Mouse (Mus musculus) lung, postnatal 14 days (tissue): ENCODE data around the gene Gm42906.

Source experiments
- DNase-seq: peaks from one replicate; pipeline ENCODE4 v3.0.0; 2021

Gene Gm42906

DNA sequence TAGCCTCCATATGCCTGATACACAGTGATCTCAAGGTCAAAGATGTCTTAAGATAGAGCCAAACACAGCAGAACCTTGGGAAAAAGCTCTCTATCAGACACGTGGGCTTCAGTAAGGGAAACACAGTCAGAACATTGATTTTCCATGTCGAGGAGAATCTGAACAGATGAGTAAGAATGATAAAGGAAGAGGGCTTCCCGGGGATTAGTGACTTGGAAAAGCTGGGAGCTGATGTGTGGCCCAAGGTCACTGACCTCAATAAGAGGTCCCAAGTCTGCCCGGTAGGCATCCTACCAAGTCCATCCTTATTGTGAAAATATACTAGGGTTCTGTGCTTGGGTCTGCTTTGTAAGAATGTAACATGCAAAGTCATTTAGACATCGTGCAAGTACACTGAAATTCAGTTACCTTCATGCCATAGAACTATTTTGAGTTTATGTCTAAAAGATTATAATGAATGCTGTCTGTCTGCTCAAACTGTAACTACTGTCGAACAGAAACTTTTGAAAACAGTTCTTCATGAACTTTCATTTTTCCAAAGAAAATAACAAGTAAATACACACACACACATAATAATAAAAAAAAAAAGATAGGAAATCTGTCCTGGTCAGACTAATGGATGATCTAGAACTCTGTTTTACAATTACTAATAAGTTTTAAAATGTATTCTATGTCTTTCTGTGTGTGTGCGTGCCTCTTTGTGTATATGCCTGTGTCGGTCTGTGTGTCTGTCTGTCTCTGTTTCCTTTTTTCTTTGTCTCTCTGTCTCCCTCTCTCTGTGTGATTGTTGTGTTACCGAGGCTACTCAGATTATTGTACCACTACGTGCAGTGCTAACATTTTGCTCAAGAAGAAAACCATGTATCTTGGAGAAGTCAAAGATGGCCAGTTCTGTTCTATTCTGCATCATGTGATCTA, 322.6 kb downstream of the Gm42906 start:
- no peak for DNase-seq

DNA sequence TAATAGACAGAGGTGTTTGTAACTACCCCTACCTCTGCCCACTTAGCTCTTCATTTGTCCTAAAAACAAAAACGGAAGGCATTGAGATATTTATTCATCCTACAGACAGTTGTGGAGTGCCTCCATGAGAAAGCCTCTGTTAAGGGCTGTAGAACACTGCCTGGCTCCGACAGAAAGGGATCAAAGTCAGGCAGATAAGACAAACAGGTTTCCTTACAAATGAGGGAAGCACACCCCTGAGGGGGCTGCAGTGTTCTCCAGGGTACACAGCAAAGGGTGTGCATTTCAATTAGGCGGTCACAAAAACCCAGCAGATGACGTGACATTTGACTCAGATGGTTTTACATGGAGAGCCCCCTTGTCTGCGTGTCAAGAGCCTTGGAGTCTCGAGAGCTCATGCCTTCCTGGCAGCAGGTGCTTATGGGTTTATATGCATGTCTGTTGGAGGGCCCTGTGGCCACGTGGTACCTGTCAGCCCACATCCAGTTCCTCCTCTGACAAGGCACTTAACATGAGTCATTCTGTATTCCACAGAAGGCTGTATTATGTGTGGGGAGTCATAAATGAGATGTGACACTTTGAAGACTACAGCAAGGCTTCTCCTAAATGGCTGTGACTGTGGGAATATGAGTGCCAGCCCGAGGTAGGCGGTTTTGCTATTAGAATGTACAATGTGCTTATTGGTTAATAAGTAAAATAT, 323.5 kb downstream of the Gm42906 start:
- no peak for DNase-seq

- no peak for DNase-seq
These were observed 324.7 kb downstream of the Gm42906 start for GRCm38 (mm10) chr5:151103284-151103683.

DNA sequence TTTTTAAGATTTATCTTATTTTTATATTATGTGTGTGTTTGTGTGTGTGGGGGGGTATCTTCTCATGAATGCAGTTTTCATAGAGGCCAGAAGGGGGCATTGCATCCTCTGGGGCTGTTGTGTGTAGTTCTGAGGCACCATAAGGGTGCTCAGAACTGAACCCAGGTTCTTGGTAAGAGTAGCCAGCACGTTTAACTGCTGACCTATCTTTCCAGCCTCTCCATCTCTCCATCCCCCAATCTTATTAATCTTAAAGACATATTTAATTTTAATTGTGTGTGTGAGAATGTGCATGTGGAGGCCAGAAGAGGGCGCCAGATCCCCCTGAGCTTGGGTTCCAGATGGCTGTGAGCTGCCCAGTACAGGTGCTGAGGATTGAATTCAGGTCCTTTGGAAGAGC, 325.7 kb downstream of the Gm42906 start:
- no peak for DNase-seq

DNA sequence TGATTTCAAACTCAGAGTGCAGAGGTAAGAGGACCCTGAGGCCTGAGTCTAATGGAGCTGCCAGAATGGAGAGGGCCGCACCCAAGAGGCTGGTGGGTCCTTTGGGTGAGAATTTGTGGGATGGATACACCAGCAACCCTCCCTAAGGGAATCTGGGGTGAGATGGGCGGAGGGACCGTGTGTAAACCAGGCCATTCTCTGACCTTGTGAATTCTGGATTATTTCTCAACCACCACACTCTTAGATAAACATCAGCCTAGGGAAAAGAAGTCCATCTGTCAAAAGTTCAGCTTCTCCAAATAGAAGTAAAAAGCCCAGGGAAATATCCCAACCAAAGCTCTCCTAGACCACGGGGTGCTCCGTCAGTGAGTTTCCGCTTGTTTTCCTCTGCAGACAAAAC, 332.0 kb downstream of the Gm42906 start:
- DNase-seq, result no peak

DNA sequence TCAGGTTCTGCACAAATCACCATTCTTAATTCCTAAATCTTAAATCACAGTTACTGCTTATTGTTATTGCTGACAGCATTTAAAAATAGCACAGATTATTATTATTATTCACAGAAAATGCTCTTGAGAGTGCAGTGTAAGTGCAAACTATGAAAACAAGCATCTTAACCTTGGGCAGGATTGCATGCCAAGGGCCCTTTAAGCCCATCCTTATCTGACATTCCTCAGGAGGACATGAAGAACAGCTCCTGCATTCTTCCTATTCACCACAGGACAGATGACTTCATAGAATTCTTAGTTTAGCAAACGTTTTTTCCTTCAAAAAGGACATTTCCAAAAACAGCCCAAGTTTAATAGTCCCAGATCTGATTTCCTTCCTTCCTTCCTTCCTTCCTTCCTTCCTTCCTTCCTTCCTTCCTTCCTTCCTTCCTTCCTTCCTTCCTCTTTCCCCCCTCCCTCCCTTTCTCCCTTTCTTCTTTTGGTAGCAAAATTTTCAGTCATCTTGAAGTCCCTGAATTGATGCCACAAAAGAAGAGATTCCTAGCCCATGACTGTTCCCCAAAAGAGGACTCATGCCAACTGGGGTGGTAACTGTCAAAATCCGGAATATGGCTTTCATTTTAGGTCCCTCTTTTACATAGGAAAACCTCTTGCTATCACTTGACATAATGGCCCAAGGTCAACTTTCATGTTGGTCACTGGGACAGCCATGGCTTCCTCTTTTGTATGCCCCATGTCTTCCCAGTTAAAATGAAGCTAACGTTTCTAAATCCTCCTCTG, 334.9 kb downstream of the Gm42906 start:
- no peak for DNase-seq

GRCm38 (mm10) chr5:151090996-151091395, 337.0 kb downstream of the Gm42906 start:
- no peak for DNase-seq

- DNase-seq, result no peak
These were observed 338.8 kb downstream of the Gm42906 start for GRCm38 (mm10) chr5:151089201-151089600.

DNA sequence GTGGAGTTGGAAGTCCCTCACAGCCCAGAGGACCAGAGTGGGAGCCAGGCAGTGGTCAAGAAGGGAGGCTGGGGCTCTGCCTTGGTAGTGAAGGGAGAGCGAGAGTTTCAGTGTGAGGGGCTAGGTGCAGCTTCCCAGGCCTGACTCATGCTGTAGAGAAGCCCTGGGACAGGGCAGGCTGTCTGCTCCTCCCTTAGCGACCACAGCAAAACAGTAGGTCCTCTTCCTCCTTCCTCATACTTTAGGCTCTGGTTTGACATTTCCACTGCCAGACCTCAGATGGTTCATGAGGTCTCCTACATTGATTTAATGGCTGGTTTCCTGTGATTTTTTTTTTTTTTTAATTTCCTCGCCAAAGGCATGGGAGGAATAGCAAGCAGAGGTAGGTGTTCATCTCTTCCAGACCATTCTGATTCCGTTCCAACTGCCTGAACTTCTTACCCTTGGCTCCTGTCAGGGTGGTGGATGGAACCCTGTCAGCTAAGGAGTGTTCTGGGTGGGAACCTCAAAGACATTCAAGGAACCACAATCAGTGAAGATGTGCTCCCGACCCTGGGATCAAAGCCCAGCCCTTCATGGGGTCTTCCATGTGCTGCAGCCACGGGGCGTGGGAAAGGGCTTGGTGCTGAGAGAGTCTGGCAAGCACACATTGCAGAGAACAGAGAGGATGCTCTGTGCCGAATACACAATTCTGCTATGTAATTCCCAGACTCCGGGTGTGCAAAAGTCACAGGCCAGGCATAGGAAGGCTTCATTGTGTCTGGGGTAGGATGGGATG, 341.3 kb downstream of the Gm42906 start:
- no peak for DNase-seq

DNA sequence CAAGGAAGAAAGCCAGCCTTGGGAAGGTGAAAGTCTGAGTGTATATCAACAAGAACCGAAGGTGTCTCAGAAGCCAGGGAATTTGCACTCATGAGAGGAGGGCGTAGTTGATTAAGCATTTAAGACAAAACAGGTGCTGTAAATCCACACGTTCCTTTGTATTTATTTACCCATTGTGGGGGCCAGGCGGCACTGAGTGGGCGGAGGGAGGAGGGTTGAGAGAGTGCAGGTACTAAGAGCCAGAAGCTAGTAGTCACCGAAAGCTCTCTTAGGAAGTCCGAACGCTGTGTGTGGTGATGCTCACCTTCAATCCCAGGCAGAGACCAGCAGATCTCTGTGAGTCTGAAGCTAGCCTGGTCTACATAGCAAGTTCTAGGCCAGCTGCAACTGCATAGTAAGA, 342.2 kb downstream of the Gm42906 start:
- no peak for DNase-seq

GRCm38 (mm10) chr5:151080276-151080675, 347.7 kb downstream of the Gm42906 start:
- DNase-seq, result no peak

GRCm38 (mm10) chr5:151077953-151078352, 350.0 kb downstream of the Gm42906 start:
- DNase-seq, result no peak

GRCm38 (mm10) chr5:151076917-151077316, 351.0 kb downstream of the Gm42906 start:
- no peak for DNase-seq

DNA sequence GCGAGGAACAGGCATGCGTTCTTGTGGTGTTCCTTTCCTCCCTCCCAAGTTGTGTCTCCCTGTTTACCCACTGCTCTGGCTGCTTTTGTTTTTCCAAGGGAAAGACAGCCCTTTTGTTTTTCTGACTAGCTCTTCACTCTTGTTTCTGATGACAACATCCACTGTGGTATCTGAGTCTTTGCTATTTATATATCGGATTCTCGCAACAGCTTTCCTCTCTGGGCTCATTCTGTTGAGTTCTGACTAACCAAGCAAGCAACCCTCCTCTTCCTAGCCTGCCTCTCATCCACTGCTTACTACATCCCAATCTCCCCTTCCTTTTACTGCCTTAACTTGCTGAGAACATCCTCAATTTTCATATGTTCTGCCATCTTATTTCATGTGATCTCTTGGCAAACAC, 353.7 kb downstream of the Gm42906 start:
- no peak for DNase-seq

- DNase-seq, result no peak
These were observed 356.5 kb downstream of the Gm42906 start for GRCm38 (mm10) chr5:151071430-151071829.

GRCm38 (mm10) chr5:151070896-151071295, 357.1 kb downstream of the Gm42906 start:
- no peak for DNase-seq

DNA sequence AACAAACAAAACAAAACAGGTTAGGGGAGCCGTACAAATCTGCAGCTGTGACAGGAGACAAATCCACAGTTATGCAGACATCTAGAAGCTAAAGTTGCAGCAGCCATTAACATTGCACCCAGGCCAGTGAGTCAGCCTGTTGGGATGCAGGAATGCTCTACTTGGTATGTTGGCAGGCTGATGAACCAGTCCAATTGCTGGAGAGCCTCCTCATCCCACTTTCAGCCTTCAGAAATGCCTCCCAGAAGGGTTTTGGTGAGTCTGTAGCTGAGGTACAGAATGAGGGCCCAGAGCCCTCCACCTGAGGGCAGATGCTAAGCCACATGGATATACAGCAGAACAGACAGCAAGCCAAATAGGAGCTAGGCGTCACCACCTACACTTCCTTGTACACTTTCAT, 358.4 kb downstream of the Gm42906 start:
- DNase-seq, result no peak

DNA sequence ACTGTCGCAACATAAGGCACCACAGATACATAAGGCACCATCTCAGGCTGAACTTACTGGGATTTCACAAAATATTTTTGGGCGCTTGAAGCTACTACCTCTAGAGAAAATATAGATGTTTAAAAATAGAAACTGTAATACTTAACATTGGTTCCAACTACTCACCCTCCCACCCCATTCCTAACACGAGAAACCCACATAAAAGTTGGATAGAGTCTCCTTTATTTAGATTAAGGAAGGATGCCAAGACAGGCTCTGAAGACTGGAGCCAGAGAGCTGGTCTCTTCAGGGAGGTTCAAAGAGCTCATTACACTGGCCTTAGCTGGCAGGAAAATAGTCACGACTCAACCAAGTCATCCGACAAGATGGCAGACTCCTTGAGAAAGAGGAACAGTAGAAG, 361.9 kb downstream of the Gm42906 start:
- DNase-seq, result no peak

DNA sequence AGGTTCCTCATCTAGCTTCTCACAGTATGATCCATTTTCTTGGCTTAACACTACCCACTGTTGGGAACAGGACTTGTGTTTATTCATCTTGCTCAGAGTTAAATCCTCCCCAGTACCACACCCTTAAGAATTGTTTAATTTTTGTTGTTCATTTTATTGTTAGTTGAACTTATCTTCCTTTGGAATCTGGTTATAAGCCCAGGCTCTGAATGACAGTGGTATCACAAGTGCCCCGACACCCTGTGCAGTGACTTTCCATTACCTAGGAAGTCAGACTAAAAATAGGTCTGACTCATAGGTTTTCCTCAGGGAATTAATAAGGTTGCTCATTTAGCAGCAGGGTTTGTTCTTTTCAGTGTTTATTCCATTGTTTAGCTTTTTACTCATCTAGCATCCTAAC, 362.7 kb downstream of the Gm42906 start:
- no peak for DNase-seq

- no peak for DNase-seq
These were observed 366.0 kb downstream of the Gm42906 start for GRCm38 (mm10) chr5:151061942-151062341.

DNA sequence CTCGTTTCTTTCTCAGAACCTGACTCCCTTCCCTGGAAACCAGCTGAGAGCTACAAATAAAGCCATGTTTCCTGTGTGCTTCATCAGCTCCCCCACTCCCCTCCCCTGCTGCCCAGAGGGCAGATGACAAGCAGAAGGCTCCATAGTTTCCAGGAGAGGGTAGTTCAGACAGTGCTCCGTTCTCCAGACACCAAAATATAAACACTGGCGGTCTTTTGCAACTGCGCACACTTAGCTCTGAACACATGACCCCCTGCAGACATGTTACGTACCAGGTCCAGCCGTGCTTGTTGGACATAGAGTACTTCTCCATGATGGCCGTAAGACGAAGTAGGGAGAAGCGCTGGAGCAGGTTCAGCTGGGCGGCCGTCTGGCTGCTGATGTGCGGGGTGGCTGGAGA, 367.5 kb downstream of the Gm42906 start:
- no peak for DNase-seq

DNA sequence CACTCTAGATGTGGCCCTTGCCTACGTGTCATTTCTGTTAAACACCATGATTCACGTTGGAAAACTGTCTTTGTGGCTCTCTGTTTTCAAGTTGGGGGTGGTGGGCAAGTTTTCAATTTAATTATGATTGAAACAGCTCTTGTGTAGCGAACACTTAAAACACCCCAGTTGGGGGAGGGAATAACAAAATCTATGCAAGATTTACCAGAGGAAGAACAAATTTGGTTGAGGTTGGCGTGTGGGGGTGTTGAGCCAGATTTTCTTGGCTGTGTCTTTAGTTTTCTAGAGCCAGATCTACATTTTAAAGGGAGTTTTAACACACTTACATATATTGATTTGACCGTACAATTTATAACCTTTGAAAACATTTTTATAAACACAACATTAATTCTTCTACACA, 368.2 kb downstream of the Gm42906 start:
- DNase-seq, result no peak

GRCm38 (mm10) chr5:151059352-151059751, 368.6 kb downstream of the Gm42906 start:
- no peak for DNase-seq
